Mouse (Mus musculus) CH12.LX (cell line): ENCODE results near the gene Zfp106.

Source experiments
- CTCF ChIP-seq, 2 experiments: IDR thresholded peaks in 1 of 2; conservative IDR thresholded peaks in 1 of 2; 2 replicates each; pipeline ENCODE4 v1.5.1; 2011 to 2012; ENCODE audit warnings: low read depth in 2 of 2, low read length in 2 of 2, improper control_type of control experiment in 1 of 2, inconsistent platforms in 1 of 2, mild to moderate bottlenecking in 1 of 2, moderate library complexity in 1 of 2
- ETS1 ChIP-seq: conservative IDR thresholded peaks from 2 replicates; pipeline ENCODE4 v1.6.1; 2012; ENCODE audit warnings: low read depth, mild to moderate bottlenecking, inconsistent platforms, low read length, improper control_type of control experiment, moderate library complexity
- KAT2A ChIP-seq: IDR thresholded peaks from 2 replicates; pipeline ENCODE4 v1.6.1; 2012; ENCODE audit warnings: low read length, improper control_type of control experiment, inconsistent platforms; ENCODE audit not compliant: insufficient replicate concordance
- MEF2A ChIP-seq: IDR thresholded peaks from 2 replicates; pipeline ENCODE4 v1.6.1; 2014; ENCODE audit warnings: low read depth, mild to moderate bottlenecking, inconsistent platforms, low read length, improper control_type of control experiment, borderline replicate concordance
- UBTF ChIP-seq: IDR thresholded peaks from 2 replicates; pipeline ENCODE4 v1.6.1; 2012; ENCODE audit warnings: low read depth, mild to moderate bottlenecking, inconsistent platforms, low read length, improper control_type of control experiment, moderate library complexity

DNA sequence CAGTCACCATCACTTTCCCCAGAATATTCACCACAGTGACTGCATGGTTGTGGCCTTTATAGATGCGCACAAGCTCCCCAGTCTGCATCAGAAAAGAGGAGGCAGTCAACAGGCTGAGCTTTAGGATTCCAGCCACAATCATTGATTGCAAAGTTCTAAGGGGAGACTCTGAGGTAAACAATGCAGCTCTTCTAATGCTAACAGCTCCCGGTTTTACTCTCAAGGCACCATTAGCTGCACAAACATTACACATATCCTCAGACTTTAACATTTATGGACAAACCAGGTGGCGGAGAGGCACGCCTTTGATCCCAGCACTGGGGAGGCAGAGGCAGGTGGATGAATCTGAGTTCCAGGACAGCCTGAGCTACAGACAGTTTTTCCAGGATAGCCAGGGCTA lies 49.5 kb downstream of the Zfp106 start:
- TF ChIP-seq UBTF (no peak), CTCF (conservative IDR thresholded peaks at IDR 0.05 in 1 of 2, IDR thresholded peaks at IDR 0.05 in 1 of 2; ENCODE audit: low read depth in 2 of 2, low read length in 2 of 2) (no peak), KAT2A (no peak), MEF2A (no peak), ETS1 (no peak)
